Mouse (Mus musculus): ENCODE data around the gene Krt24. TPM values are rescaled to one million over a fixed set of nuclear protein-coding genes. Genes with fewer than 3 reads are reported as not detected.

Krt24 gene
- polyA plus RNA-seq, 1 experiment = not detected

- no peak overlapping the region for H3K4me3 ChIP-seq (replicated peaks)
Observed at GRCm38 (mm10) chr11:99295039-99295438, 10.0 kb upstream of the Krt24 start.

GRCm38 (mm10) chr11:99292846-99293245 is 7.8 kb upstream of the Krt24 start:
- H3K27me3 ChIP-seq (ENCODE audit: control insufficient read depth) = no peaks in the 10 kb centered on the region
- no peak for TF ChIP-seq TAL1 (IDR thresholded peaks at IDR 0.05; ENCODE audit: low read length)

More at GRCm38 (mm10) chr11:99295039-99295438, 10.0 kb upstream of the Krt24 start:
- Histone ChIP-seq H3K27me3 (ENCODE audit: control insufficient read depth) (no peaks in the 10 kb centered on the region), H3K36me3 (ENCODE audit: control insufficient read depth) (no peaks in the 10 kb centered on the region), H3K9me3 (ENCODE audit: control insufficient read depth, low read length) (no peaks in the 10 kb centered on the region), H3K4me1 (ENCODE audit: control insufficient read depth) (no peaks in the 10 kb centered on the region)
- TF ChIP-seq TAL1 (IDR thresholded peaks at IDR 0.05; ENCODE audit: low read length) = no peak
- TF ChIP-seq GATA1 (IDR thresholded peaks at IDR 0.05; ENCODE audit: low read length) = no peak

GRCm38 (mm10) chr11:99284011-99284410 is 1.1 kb downstream of the Krt24 start:
- Histone ChIP-seq H3K27me3 (ENCODE audit: control insufficient read depth) (no peaks in the 10 kb centered on the region), H3K36me3 (ENCODE audit: control insufficient read depth) (no peaks in the 10 kb centered on the region), H3K4me1 (ENCODE audit: control insufficient read depth) (no peaks in the 10 kb centered on the region), H3K4me3 (replicated peaks) (no peak overlapping the region), H3K9me3 (ENCODE audit: control insufficient read depth, low read length) (no peaks in the 10 kb centered on the region)
- TF ChIP-seq GATA1 (IDR thresholded peaks at IDR 0.05; ENCODE audit: low read length) = no peak
- TF ChIP-seq TAL1 (IDR thresholded peaks at IDR 0.05; ENCODE audit: low read length) = no peak

More at GRCm38 (mm10) chr11:99292846-99293245, 7.8 kb upstream of the Krt24 start:
- Histone ChIP-seq H3K4me1 (ENCODE audit: control insufficient read depth) (no peaks in the 10 kb centered on the region), H3K9me3 (ENCODE audit: control insufficient read depth, low read length) (no peaks in the 10 kb centered on the region), H3K4me3 (replicated peaks) (no peak overlapping the region), H3K36me3 (ENCODE audit: control insufficient read depth) (no peaks in the 10 kb centered on the region)

- no peaks in the 10 kb centered on the region for H3K4me1 ChIP-seq (ENCODE audit: control insufficient read depth)
- H3K4me3 ChIP-seq (replicated peaks) = no peak overlapping the region
- TF ChIP-seq GATA1 (IDR thresholded peaks at IDR 0.05; ENCODE audit: low read length) (no peak), TAL1 (IDR thresholded peaks at IDR 0.05; ENCODE audit: low read length) (no peak)
- no peaks in the 10 kb centered on the region for H3K27me3 ChIP-seq (ENCODE audit: control insufficient read depth)
- H3K36me3 ChIP-seq (ENCODE audit: control insufficient read depth) = no peaks in the 10 kb centered on the region
- no peaks in the 10 kb centered on the region for H3K9me3 ChIP-seq (ENCODE audit: control insufficient read depth, low read length)
Observed at GRCm38 (mm10) chr11:99283334-99283733, 1.7 kb downstream of the Krt24 start.

DNA sequence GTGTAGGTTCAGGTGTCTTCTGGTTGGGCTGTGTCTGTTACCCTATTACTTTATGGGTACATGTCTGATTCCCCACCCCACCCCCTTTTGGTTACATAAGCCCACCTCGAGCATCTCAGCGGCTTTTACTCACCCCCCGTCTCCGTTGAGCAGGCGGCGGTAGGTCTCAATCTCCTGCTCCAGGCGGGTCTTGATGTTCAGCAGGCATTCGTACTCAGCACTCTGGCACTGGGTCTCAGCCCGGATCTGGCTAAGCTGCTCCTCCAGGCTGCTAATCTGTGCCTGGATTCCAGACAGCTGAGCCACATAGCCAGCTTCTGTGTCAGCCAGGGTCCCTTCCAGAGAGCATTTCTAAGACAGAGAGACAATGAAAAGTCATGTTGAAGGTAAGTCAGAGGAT is 3.9 kb downstream of the Krt24 start:
- TF ChIP-seq TAL1 (IDR thresholded peaks at IDR 0.05; ENCODE audit: low read length) (no peak), GATA1 (IDR thresholded peaks at IDR 0.05; ENCODE audit: low read length) (no peak)
- H3K27me3 ChIP-seq (ENCODE audit: control insufficient read depth) = no peaks in the 10 kb centered on the region
- H3K4me3 ChIP-seq (replicated peaks) = no peak overlapping the region
- no peaks in the 10 kb centered on the region for H3K36me3 ChIP-seq (ENCODE audit: control insufficient read depth)
- H3K9me3 ChIP-seq (ENCODE audit: control insufficient read depth, low read length) = no peaks in the 10 kb centered on the region
- H3K4me1 ChIP-seq (ENCODE audit: control insufficient read depth) = no peaks in the 10 kb centered on the region

GRCm38 (mm10) chr11:99279986-99280385 is 5.1 kb downstream of the Krt24 start:
- Histone ChIP-seq H3K9me3 (ENCODE audit: control insufficient read depth, low read length) (no peaks in the 10 kb centered on the region), H3K4me1 (ENCODE audit: control insufficient read depth) (no peaks in the 10 kb centered on the region), H3K27me3 (ENCODE audit: control insufficient read depth) (no peaks in the 10 kb centered on the region), H3K4me3 (replicated peaks) (no peak overlapping the region), H3K36me3 (ENCODE audit: control insufficient read depth) (no peaks in the 10 kb centered on the region)
- no peak for TF ChIP-seq GATA1 (IDR thresholded peaks at IDR 0.05; ENCODE audit: low read length)
- no peak for TF ChIP-seq TAL1 (IDR thresholded peaks at IDR 0.05; ENCODE audit: low read length)

- Histone ChIP-seq H3K4me1 (ENCODE audit: control insufficient read depth) (no peaks in the 10 kb centered on the region), H3K36me3 (ENCODE audit: control insufficient read depth) (no peaks in the 10 kb centered on the region), H3K27me3 (ENCODE audit: control insufficient read depth) (no peaks in the 10 kb centered on the region), H3K4me3 (replicated peaks) (no peak overlapping the region), H3K9me3 (ENCODE audit: control insufficient read depth, low read length) (no peaks in the 10 kb centered on the region)
- no peak for TF ChIP-seq TAL1 (IDR thresholded peaks at IDR 0.05; ENCODE audit: low read length)
- no peak for TF ChIP-seq GATA1 (IDR thresholded peaks at IDR 0.05; ENCODE audit: low read length)
Observed at GRCm38 (mm10) chr11:99276786-99277185, 8.3 kb downstream of the Krt24 start.

DNA sequence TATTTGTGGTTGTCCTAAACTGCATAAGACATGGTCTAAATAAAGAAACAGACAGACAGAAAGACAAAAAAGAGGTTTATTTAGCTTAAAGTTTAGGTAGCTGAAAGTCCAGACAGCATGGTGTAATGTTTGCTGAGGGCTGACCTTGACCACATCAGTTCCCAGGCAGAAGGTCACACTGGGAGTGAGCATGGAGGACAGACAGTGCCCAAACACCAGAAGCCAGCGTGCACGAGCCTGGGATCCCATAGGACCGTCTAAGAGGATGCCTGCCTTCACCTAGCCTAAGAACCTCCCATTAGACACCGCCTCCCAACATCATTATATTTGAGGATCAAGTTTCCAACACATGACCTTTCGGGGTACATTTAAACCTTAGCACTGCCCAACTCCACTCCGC is 9.4 kb downstream of the Krt24 start:
- Histone ChIP-seq H3K36me3 (ENCODE audit: control insufficient read depth) (no peaks in the 10 kb centered on the region), H3K27me3 (ENCODE audit: control insufficient read depth) (no peaks in the 10 kb centered on the region), H3K4me1 (ENCODE audit: control insufficient read depth) (no peaks in the 10 kb centered on the region), H3K4me3 (replicated peaks) (no peak overlapping the region), H3K9me3 (ENCODE audit: control insufficient read depth, low read length) (no peaks in the 10 kb centered on the region)
- no peak for TF ChIP-seq TAL1 (IDR thresholded peaks at IDR 0.05; ENCODE audit: low read length)
- TF ChIP-seq GATA1 (IDR thresholded peaks at IDR 0.05; ENCODE audit: low read length) = no peak

GRCm38 (mm10) chr11:99272721-99273120 is 12.3 kb downstream of the Krt24 start:
- no peaks in the 10 kb centered on the region for H3K36me3 ChIP-seq (ENCODE audit: control insufficient read depth)
- H3K4me3 ChIP-seq (replicated peaks) = no peak overlapping the region
- H3K27me3 ChIP-seq (ENCODE audit: control insufficient read depth) = no peaks in the 10 kb centered on the region
- H3K4me1 ChIP-seq (ENCODE audit: control insufficient read depth) = no peaks in the 10 kb centered on the region
- no peak for TF ChIP-seq GATA1 (IDR thresholded peaks at IDR 0.05; ENCODE audit: low read length)
- no peak for TF ChIP-seq TAL1 (IDR thresholded peaks at IDR 0.05; ENCODE audit: low read length)
- no peaks in the 10 kb centered on the region for H3K9me3 ChIP-seq (ENCODE audit: control insufficient read depth, low read length)

DNA sequence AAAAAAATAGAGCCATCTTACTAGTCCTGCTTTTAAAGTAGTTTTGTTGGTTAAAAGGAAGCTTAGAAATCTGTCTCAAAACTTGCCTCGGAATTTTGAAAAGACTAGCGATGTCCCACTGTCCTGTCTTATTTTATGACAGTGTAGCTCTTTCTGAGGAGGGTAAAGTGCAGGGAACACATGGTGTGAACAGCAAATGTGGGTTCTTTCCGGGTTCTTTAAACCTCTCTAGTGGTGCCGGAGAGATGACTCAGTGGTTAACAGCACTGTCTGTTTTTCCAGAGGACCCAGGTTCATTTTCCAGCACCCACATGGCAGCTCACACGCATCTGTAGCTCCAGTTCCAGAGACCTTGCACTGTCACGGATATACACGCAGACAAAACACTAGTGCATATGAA is 15.9 kb downstream of the Krt24 start:
- Histone ChIP-seq H3K27me3 (ENCODE audit: control insufficient read depth) (no peaks in the 10 kb centered on the region), H3K4me1 (ENCODE audit: control insufficient read depth) (no peaks in the 10 kb centered on the region), H3K4me3 (replicated peaks) (no peak overlapping the region), H3K9me3 (ENCODE audit: control insufficient read depth, low read length) (no peaks in the 10 kb centered on the region), H3K36me3 (ENCODE audit: control insufficient read depth) (no peaks in the 10 kb centered on the region)
- TF ChIP-seq GATA1 (IDR thresholded peaks at IDR 0.05; ENCODE audit: low read length) = no peak
- TF ChIP-seq TAL1 (IDR thresholded peaks at IDR 0.05; ENCODE audit: low read length) = no peak

All from erythroblast, embryonic 14.5 days (primary cell).